Mouse (Mus musculus): ENCODE data around the gene Plekhg3.

The Plekhg3 gene

GRCm38 (mm10) chr12:76527245-76527881, 3.3 kb upstream of the Plekhg3 start:
- DNase-seq = no peak

DNA sequence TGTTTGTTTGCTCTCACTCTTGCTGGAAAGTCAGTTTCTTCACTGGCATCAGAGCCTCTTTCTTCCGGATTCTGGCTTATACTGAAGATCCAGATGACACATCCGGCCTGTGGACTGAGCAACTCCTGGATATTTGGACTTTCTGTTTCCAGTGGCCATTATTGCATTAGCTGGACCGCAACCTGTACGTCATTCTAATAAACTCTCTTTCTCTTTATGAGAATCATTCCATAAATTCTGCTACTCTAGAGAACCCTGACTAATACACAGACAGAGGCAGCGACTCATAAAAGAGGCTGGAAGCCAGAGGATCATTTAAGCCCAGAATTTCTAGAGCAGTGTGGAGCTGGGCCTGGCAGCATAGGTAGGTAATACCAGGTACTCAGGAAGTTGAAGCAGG, 1.9 kb upstream of the Plekhg3 start:
- DNase-seq = no peak

DNA sequence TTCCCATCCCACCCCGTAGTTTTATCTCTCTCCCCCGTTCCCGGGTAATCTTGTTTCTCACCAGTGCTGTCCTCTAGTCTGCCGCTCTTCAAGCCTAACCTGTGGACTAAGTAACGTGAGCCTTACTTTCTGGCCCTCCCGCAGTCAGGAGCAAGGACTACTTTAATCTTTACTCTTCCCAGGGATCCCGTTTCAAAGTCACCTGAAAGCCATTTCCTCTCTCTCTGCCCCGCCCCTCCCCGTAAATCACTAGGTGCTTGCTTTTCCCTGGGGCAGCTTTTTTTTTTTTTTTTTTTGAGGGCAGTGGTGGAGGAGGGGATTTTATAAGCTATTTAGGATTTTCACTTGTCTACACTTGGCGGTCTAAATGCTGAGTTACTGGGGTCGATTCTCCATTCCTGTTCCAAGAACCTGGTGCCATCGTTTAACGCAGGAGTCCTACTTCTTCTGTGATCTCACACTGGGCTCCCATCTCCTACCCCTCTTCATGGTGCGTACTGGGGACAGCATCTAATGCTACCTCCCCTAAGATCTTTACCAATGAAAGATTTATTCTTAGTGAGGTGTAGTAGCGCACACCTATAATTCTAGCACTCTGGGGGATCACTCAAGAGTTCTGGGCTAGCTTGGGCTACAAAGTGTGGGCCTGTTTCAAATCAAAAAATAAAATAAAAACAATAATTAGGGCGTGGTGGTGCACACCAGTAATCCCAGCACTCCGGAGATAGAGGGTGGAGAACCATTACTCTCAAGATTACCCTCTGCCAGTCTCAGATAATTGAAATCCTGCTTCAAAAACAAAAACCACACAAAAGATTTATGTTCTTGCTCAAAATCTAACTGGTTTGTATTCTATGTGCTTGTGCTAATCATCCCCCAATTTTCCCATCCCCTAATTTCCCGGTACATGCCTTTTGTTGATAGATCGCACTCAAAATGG, 1.6 kb downstream of the Plekhg3 start:
- no peak for DNase-seq

- no peak for DNase-seq
These were observed 2.3 kb downstream of the Plekhg3 start for GRCm38 (mm10) chr12:76532926-76533376.

DNA sequence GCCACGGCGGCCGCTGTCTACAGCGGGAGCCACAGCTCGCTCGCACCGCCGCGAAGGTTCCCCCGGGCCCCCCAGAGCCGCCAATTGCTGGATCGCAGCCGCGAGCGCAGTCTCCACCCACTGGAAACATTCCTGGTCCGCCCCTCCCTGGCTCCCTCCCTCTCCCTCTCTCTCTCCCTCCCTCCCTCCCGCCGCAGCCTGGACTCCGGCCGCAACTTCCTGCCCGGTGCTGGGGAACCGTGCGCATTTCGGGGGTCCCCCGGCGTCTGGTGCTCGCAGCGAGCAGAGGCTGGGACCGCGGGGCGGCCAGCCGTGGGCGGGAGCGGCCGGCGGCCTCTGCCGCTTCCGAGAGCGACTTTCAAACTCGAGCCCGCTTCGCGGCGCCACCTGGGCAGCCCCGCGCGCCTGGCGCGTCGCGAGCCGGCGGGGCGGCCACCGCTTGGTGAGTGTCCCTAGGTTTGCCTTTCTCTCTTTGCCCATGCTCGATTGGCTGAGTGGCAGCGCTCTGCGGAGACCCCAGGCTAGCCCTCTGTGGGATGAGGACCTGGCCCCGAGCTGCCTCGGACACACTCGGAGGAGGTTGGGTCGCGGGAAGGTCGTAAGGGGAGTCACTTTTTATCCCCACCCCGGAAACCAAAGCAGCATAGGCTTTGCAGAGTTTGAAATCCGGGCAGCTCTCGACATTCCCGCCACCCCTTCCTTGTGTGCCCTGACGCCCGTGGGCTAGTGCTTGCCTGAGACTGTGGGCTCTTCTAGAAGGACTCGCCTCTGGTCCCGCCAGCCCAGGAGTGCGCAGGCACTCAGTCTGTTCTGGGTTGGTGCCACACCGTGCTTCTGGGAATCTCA, 2.9 kb downstream of the Plekhg3 start:
- peak; percentile 38 to 48 for DNase-seq

DNA sequence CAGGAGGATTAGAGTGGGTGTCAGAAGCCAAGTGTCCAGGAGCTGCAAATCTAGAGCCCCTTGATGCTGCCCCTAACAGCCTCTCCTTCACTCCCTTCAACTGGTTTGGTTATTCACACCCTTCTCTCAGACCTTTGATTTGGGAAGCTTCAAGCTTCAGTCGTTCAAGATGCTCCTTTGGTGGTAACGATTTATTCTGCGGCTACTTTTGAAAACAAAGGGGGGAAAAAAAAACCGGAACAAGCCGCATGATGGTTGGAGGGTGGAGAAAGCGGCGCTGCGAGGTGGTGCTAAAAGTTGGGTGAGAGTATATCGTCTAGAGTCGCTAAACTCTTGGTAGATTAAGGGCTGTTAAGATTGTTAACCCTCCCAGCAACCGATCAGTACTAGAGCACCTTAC, 3.5 kb downstream of the Plekhg3 start:
- no peak for DNase-seq

- DNase-seq = no peak
These were observed 4.1 kb downstream of the Plekhg3 start for GRCm38 (mm10) chr12:76534641-76535283.

DNA sequence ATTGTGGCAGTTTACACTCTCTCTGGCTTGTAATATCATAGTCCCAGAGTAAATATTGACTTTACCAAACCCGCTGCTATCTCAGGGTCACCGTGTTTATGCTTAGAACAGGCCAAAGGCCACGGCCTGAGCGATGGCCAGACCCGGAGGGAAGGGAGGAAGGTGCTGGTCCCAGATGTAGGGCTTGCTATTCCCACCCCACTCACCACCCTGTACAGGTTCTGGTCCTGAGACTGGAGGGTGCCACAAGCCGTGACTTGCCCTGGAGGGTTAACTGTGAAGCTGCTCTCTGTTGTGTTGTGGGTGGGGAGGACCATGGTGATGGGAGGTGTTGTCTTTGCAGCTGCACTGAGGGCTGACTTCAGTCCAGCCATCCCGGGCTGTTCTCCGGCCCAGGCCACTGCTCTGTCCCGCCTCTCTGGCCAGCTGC, 4.8 kb downstream of the Plekhg3 start:
- no peak for DNase-seq

DNA sequence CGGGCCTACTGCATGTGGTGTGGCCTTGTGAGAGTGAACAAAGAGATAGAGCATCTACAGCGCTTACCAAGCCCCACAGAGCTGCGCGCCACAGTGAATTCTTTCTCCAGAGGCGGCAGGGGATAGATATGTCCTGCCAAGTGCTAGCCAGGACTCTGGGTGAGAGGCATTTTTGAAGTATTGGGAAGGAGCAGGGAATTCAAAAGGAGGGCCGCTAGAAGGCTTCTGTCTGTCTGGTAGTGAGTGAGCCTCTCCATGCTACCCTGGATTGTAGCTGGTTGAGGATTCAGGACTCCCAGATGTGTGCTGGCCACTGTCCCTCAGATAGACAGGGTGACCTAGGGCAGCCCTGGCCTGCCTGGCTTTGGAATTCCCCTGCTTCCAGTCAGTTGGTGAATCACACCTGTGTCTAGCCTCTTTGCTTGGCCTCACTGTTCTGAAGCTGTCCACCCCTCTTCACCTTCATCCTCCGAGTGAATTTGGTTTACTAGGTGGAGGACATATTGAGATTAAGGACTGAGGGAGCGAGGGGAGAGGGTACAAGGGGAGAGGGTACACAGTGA, 6.0 kb downstream of the Plekhg3 start:
- DNase-seq = no peak

- peak in 1 of 2 experiments; percentile 50 for DNase-seq
These were observed 6.7 kb downstream of the Plekhg3 start for GRCm38 (mm10) chr12:76537434-76537833.

DNA sequence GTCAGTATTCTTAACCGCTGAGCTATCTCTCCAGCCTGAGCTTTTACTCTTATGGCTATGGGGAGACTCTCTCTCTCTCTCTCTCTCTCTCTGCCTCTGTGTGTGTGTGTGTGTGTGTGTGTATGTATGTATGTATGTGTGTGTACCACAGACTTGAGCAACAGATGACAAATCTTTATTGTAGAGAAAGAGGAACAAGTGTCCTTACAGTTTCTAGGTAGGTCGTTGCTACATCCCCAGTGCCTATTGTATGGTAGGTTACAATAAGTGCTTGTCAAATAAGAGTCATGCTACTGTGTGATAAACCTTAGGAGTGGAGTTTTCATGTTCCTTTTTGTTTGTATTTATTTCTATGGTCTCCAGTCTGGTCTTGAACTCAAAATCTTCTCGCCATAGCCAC, 9.5 kb downstream of the Plekhg3 start:
- DNase-seq = no peak

DNA sequence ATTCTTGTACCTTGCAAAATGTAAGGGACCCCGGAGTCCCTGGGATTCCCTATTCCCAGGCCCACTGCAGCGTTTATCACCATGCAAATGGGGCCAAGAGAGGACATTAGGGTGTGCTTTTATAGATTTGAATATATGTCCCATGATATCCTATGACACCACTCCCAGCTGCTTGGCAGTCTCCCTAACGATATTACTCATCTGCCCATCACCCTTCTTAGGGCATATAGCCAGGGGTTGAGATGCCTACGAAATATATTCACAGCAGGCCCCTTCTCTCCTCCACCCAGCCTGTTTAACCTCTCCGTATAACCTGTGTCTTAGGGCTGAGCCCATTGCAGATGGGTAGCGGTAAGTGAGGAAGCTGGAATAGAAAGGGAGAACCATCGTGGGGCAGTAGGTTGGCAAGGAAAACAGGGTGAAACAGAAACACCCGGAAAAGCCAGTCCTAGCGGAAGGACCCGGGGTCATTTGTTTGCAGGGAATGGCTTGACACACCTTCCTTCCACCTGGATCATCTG, 10.1 kb downstream of the Plekhg3 start:
- no peak for DNase-seq

DNA sequence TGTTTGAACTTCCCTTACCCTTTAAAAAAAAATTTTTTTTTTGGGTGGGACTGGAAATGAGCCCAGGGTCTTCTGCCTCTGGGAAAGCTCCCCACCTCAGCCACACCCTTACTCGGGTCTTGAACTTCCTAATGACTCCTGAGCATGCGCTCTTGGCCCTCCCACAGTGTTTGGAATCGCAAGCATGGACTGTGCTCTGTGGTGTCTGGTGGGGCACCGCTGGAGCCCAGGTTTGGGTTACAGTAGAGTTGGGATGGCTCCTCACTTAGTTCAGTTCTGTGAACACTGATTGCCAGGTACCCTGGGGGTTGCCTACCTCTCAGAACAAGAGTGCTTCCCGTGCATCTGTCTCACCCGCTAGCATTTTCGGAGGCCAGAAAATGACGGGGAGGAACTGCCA, 10.8 kb downstream of the Plekhg3 start:
- DNase-seq = no peak

- no peak for DNase-seq
These were observed 11.2 kb downstream of the Plekhg3 start for GRCm38 (mm10) chr12:76541879-76542278.

GRCm38 (mm10) chr12:76545786-76546370, 15.2 kb downstream of the Plekhg3 start:
- no peak for DNase-seq

DNA sequence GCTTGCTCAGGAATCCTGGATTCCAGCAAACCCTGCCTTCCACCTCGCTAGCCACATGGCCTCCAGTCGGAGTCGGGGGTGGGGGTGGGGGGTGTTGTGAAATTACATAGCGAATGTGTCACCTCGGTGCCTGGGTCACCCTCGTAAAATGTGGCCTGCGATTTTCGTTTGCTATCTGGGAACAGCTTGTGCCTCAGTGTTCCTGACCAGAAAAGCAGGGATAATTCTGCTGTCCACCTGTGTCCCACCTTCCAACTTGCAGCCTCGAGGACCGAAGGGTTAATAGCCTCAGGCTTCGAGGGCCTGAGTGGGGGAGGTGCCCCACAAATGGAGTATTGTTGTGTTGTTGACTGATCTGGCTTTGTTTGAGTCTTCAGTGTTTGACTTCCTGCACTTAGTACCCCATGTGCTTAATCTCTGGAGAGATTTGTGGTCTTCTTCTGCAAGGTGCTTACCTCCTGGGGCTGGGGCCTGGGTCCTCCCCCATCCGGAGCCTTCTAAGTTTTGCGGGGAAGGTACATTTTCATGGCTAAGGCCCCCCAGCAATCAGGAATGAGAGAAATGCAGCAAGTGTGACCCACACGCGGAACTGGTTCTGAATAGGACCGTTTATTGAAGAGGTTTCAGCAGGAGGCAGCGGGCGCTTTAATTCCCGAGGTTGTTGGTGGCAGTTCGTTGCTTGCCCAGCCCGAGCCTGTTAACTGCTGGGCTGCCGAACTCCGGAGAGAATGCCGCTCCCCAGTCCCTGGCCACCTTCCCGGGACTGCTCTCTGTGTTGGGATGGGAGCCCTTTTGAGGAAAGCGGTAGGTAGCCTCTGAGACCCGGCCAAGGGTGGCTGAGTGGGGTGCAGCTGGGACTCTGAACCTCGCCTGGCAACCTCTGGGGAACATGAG, 15.9 kb downstream of the Plekhg3 start:
- no peak for DNase-seq

DNA sequence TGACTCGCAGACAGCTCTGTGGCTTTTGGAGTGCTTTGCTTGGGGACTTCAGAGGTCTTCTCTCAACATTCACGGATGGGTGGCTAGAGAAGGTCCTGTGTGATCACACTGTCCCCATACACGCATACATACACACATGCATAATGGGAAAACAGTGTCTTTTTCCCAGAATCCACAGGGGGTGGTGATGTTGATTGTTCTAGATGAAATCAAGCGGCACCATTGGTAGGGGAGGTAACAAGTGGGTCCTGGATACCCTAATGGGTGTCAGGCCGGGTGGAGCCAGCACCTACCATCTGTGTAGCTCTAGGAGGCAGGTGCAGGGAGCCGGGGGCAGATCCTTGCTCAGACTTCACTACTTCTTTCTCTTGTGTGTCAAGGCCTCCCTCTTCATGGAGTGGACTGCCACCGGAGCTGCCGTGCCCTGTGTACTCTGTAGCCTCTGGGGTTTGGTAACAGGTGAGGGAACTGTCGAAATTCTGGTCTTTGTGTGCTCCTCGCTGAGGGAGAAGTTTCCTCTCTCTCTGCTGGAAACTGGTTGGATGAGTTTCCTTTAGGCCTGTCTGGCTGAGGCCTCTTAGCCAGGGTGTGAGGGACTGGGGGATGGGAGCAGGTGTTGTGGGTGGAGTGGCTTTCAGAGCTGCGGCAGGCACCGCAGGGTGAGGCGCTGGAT, 16.9 kb downstream of the Plekhg3 start:
- no peak for DNase-seq

GRCm38 (mm10) chr12:76548082-76548423, 17.4 kb downstream of the Plekhg3 start:
- DNase-seq = no peak

GRCm38 (mm10) chr12:76549203-76549602, 18.5 kb downstream of the Plekhg3 start:
- no peak for DNase-seq

GRCm38 (mm10) chr12:76552321-76552720, 21.6 kb downstream of the Plekhg3 start:
- no peak for DNase-seq
